Mouse (Mus musculus): Measurements from ENCODE around the gene Ifna16. TPM values are rescaled to one million over a fixed set of nuclear protein-coding genes. Genes with fewer than 3 reads are reported as not detected.
A peak's percentile ranks its signal among the peaks of the same experiment; 100 is the strongest.

Ifna16 gene
- polyA plus RNA-seq, 1 experiment: not detected

DNA sequence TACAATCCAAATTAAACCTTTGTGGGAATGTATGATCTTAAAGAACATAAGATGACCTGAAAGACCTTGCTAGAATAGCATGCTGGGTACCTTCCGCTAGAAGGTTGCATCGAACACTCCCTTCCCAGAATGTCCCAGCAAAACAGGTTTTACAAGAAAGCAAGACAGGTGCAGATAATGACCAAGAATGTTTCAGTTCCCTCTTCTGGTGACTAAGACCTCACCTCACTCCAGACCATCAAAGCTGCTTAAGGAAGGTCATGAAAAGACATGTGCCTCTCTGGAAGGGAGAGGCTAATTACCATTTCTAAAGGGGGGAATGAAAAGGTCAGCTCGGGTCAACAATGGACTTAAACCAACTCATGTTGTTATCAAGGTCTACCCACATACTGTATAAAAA is 23.1 kb downstream of the Ifna16 start:
- 46% methylated on average over 3 of the region's 3 CpGs for WGBS
- no peak for DNase-seq (ENCODE audit: low read depth, low spot score)

DNA sequence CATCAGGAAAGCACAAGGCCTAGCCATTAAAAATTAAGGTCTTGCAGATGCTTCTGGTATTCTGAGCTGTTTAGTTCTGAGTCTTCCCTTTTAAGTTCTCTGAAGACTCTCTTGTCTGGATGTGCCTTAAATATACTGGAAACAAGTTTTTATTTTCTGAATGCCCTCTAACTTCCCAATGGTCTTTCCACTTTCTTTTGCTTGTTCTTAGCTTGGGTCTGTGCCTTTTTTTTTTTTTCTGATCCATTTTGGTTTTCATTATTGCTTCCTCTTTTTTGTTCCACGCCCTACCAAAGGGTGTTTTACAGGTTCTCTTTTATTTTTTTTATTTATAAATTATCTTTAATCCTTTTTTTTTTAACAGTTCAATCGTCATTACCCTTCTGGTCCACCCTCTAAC is 32.4 kb downstream of the Ifna16 start, which contains the start of gene Ifna13:
Gene Ifna13, minus strand, starts transcription at position 101 of the 400 bp plus-strand sequence.
- WGBS: 49% methylated on average over 2 of the region's 2 CpGs
- no peak for DNase-seq (ENCODE audit: low read depth, low spot score)

DNA sequence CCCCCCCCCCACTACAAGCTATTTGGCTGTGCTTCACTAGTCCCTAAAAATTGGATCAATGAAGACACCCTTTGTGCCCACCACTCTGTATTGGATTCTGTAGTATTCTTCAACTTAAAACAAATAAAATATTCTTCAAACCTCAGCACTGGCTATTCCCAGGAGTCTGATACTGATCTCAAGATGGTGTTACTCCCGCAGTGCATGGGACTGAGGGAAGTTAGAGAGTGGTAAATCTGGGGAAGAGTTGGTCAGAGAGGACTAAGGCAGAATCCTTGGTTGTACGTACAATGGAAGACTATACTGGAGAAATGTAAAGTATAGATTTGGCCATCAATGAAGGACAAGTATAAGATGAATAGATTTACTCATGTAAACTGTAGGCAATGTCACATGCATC is 34.2 kb downstream of the Ifna16 start:
- no peak for DNase-seq (ENCODE audit: low read depth, low spot score)

DNA sequence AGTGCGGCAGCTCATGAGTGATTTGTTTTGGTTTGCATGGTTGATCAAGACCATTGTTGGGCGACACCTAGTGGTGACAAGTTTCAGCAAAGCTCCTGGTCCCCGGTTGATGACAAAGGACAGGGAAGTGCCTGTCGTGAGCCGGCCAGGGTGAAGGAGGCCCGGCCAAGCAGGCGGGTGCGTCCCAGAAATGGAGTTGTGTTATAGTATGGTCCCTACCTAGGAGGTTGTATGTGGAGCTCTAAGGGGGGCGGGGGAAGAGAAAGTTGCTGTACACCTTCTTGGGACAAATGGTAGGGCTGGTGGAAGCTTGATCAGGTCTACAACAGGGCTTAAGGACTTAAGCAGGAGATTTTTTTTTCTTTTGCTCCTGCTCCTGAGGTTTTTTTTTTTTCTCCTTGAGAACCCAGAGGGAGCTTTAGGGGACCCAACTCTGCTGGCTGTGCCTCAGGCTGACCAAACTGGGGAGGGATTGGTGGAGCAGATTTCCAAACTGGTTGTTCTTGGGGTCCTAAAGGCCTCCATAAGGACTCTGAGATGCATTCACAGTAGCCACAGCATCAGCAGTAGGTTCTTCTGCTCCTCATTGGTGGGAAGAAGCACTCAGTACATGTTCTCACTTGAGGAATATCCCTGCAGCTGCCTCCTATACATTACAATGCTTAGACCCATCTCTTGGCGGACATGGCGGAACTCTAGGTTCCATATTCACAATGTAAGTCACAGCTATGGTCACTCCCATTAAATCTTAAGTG is 35.5 kb downstream of the Ifna16 start:
- 9% methylated on average over 11 of the region's 11 CpGs for WGBS
- peak; percentile 100 for DNase-seq (ENCODE audit: low read depth, low spot score)

More for the DNA sequence above, 34.2 kb downstream of the Ifna16 start:
- WGBS: 23% methylated on average over 2 of the region's 2 CpGs

DNA sequence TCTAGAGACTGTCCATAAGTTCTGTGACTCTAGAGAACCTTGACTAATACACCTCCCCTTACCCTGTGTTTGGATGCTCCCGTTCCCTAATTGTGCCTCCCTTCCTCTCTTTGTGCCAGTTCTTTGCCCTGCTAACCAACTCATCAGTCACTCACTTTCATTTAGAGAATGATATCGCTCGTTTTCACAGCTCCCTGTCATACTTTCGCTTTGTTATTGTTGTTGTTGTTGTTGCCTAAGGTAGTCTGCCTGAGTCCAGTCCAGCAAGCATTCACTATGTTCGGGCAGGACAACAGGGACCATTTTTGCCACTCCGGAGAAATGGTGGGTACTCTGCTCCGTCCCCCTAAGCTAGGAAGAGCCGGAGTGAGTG is 36.0 kb downstream of the Ifna16 start:
- no peak for DNase-seq (ENCODE audit: low read depth, low spot score)
- 28% methylated on average over 8 of the region's 8 CpGs for WGBS

DNA sequence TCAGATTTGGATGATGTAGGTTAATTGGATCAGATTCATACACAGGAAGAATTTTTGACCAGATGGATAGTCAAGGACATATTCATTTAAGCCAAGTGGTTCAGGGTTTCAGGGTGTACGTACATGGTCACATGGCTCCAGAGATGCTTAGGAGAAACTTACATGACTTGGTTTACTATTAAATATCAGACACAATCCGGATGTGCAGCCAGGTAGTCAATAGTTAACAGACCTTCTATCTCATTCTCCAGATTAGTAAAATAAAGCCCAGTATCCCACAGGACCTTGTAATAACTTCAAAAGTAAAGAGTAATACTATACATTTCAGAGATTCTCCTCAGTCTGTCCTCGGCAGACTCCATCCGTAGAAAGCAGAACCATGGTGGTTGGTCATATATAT is 42.4 kb downstream of the Ifna16 start, which contains the start of gene C87499:
Gene C87499, minus strand, starts transcription at position 101 of the 400 bp plus-strand sequence.
- no peak for DNase-seq (ENCODE audit: low read depth, low spot score)
- 89% methylated on average over 4 of the region's 4 CpGs for WGBS

Other genes with a start within 250 kb of the Ifna16 start
- gene Hacd4, start 238.0 kb downstream of the Ifna16 start, polyA plus RNA-seq (2012; rRNA removed): 1.0 and 1.3 TPM in 2 replicates
- not detected in 2 replicates for gene Ifnb1, start 154.2 kb downstream of the Ifna16 start, polyA plus RNA-seq (2012; rRNA removed)
- not detected in 2 replicates for gene Ifna15, start 118.7 kb downstream of the Ifna16 start, polyA plus RNA-seq (2012; rRNA removed)
- not detected in 2 replicates for gene Ifna14, start 105.1 kb downstream of the Ifna16 start, polyA plus RNA-seq (2012; rRNA removed)
- gene Ifna9, start 84.5 kb downstream of the Ifna16 start, polyA plus RNA-seq (2012; rRNA removed): not detected in 2 replicates
- gene Ifna12, start 73.5 kb downstream of the Ifna16 start, polyA plus RNA-seq (2012; rRNA removed): not detected in 2 replicates
- gene C87499, start 42.5 kb downstream of the Ifna16 start, polyA plus RNA-seq (2012; rRNA removed): not detected in 2 replicates
- gene Ifna13, start 32.5 kb downstream of the Ifna16 start, polyA plus RNA-seq (2012; rRNA removed): not detected in 2 replicates
- gene Ifna2, start 7.0 kb upstream of the Ifna16 start, polyA plus RNA-seq (2012; rRNA removed): not detected in 2 replicates
- gene Ifnab, start 14.4 kb upstream of the Ifna16 start, polyA plus RNA-seq (2012; rRNA removed): not detected in 2 replicates
- 0.15 and 0.21 TPM in 2 replicates for gene Gm26566, start 44.9 kb upstream of the Ifna16 start, polyA plus RNA-seq (2012; rRNA removed)
- 7.2 and 12.3 TPM in 2 replicates for gene Klhl9, start 45.5 kb upstream of the Ifna16 start, polyA plus RNA-seq (2012; rRNA removed)
- gene Gm13271, start 77.9 kb upstream of the Ifna16 start, polyA plus RNA-seq (2012; rRNA removed): not detected in 2 replicates
- not detected in 2 replicates for gene Gm13283, start 83.2 kb upstream of the Ifna16 start, polyA plus RNA-seq (2012; rRNA removed)
- gene Gm13290, start 96.9 kb upstream of the Ifna16 start, polyA plus RNA-seq (2012; rRNA removed): not detected in 2 replicates
- not detected in 2 replicates for gene Gm13289, start 100.0 kb upstream of the Ifna16 start, polyA plus RNA-seq (2012; rRNA removed)
- not detected in 2 replicates for gene Gm13272, start 102.9 kb upstream of the Ifna16 start, polyA plus RNA-seq (2012; rRNA removed)
- gene Ifnz, start 105.2 kb upstream of the Ifna16 start, polyA plus RNA-seq (2012; rRNA removed): not detected in 2 replicates
- not detected in 2 replicates for gene Gm13276, start 108.8 kb upstream of the Ifna16 start, polyA plus RNA-seq (2012; rRNA removed)
- not detected in 2 replicates for gene Gm13277, start 111.7 kb upstream of the Ifna16 start, polyA plus RNA-seq (2012; rRNA removed)
- gene Gm13278, start 114.6 kb upstream of the Ifna16 start, polyA plus RNA-seq (2012; rRNA removed): not detected in 2 replicates
- not detected in 2 replicates for gene Gm13275, start 117.6 kb upstream of the Ifna16 start, polyA plus RNA-seq (2012; rRNA removed)
- gene Gm13279, start 120.5 kb upstream of the Ifna16 start, polyA plus RNA-seq (2012; rRNA removed): not detected in 2 replicates
- not detected in 2 replicates for gene Gm13285, start 122.7 kb upstream of the Ifna16 start, polyA plus RNA-seq (2012; rRNA removed)
- not detected in 2 replicates for gene Gm13287, start 126.3 kb upstream of the Ifna16 start, polyA plus RNA-seq (2012; rRNA removed)
- gene Gm13288, start 128.6 kb upstream of the Ifna16 start, polyA plus RNA-seq (2012; rRNA removed): not detected in 2 replicates
- gene Ifna7, start 139.3 kb upstream of the Ifna16 start, polyA plus RNA-seq (2012; rRNA removed): not detected in 2 replicates
- not detected in 2 replicates for gene Ifna11, start 143.0 kb upstream of the Ifna16 start, polyA plus RNA-seq (2012; rRNA removed)
- gene Ifna6, start 150.5 kb upstream of the Ifna16 start, polyA plus RNA-seq (2012; rRNA removed): not detected in 2 replicates
- gene Ifna5, start 158.6 kb upstream of the Ifna16 start, polyA plus RNA-seq (2012; rRNA removed): not detected in 2 replicates
- not detected in 2 replicates for gene Ifna4, start 164.9 kb upstream of the Ifna16 start, polyA plus RNA-seq (2012; rRNA removed)
- gene Ifna1, start 173.2 kb upstream of the Ifna16 start, polyA plus RNA-seq (2012; rRNA removed): not detected in 2 replicates
- gene Ifne, start 203.3 kb upstream of the Ifna16 start, polyA plus RNA-seq (2012; rRNA removed): not detected in 2 replicates